Mouse (Mus musculus) MEL (cell line): ENCODE results near the gene Crygd.

Source experiments
- CTCF ChIP-seq, 3 experiments: IDR thresholded peaks in 2 of 3; conservative IDR thresholded peaks in 1 of 3; 2 replicates each; pipeline ENCODE4 v1.5.1; 2011 to 2012; ENCODE audit warnings: low read length in 3 of 3, low read depth in 2 of 3, mild to moderate bottlenecking in 2 of 3, improper control_type of control experiment in 1 of 3, inconsistent platforms in 1 of 3, mixed read lengths in 1 of 3, moderate library complexity in 1 of 3; ENCODE audit not compliant: control insufficient read depth in 1 of 3, insufficient read depth in 1 of 3, poor library complexity in 1 of 3, severe bottlenecking in 1 of 3
- EP300 ChIP-seq, 2 experiments: IDR thresholded peaks; 2 replicates each; pipeline ENCODE4 v1.6.1; 2011; ENCODE audit warnings: improper control_type of control experiment in 2 of 2, low read length in 2 of 2, low read depth in 1 of 2, mild to moderate bottlenecking in 1 of 2
- HCFC1 ChIP-seq: IDR thresholded peaks from 2 replicates; pipeline ENCODE4 v1.6.1; 2012; ENCODE audit warnings: low read depth, mild to moderate bottlenecking, inconsistent platforms, low read length, improper control_type of control experiment, moderate library complexity
- MAX ChIP-seq: IDR thresholded peaks from 2 replicates; pipeline ENCODE4 v1.6.1; 2011; ENCODE audit warnings: low read length, improper control_type of control experiment
- NRF1 ChIP-seq: IDR thresholded peaks from 2 replicates; pipeline ENCODE4 v1.6.1; 2014; ENCODE audit warnings: low read depth, mild to moderate bottlenecking, inconsistent platforms, low read length, improper control_type of control experiment, moderate library complexity; ENCODE audit not compliant: poor library complexity, insufficient read depth, severe bottlenecking
- POLR2A ChIP-seq, 2 experiments: IDR thresholded peaks; 2 replicates each; pipeline ENCODE4 v1.6.1; 2011 to 2012; ENCODE audit warnings: low read length in 2 of 2, mild to moderate bottlenecking in 2 of 2, control low read depth in 1 of 2, improper control_type of control experiment in 1 of 2, low read depth in 1 of 2, moderate library complexity in 1 of 2; ENCODE audit not compliant: control insufficient read depth in 1 of 2, insufficient read depth in 1 of 2, poor library complexity in 1 of 2
- USF1 ChIP-seq: IDR thresholded peaks from 2 replicates; pipeline ENCODE4 v1.6.1; 2014; ENCODE audit warnings: low read depth, mild to moderate bottlenecking, inconsistent platforms, low read length, improper control_type of control experiment, moderate library complexity
- ZKSCAN1 ChIP-seq: IDR thresholded peaks from 2 replicates; pipeline ENCODE4 v1.6.1; 2012; ENCODE audit warnings: low read depth, mild to moderate bottlenecking, inconsistent platforms, low read length, improper control_type of control experiment, moderate library complexity

DNA sequence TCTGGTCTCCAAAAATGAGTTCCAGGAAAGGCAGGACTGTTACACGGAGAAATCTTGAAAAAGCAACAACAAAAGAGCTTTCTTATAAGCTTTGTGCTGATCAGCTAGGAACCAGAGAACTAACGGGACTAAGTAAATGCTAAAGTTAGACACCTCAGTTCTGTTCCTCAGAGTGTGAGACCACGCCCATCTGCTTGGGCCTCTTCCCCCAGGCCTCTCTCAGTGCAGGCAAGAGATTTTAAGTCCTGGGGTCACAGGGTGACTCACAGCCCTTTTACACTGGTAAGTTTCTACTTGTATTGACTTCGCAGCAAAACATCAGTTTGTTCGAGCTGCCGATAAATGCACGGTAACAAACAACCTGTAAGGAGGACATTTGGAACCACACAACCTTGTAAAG is 11.6 kb downstream of the Crygd start:
- TF ChIP-seq CTCF (IDR thresholded peaks at IDR 0.05 in 2 of 3, conservative IDR thresholded peaks at IDR 0.05 in 1 of 3; ENCODE audit: control insufficient read depth in 1 of 3, insufficient read depth in 1 of 3, low read depth in 2 of 3, low read length in 3 of 3, poor library complexity in 1 of 3, severe bottlenecking in 1 of 3) (no peak), ZKSCAN1 (no peak), USF1 (no peak), EP300 (IDR thresholded peaks at IDR 0.05; ENCODE audit: low read depth in 1 of 2, low read length in 2 of 2) (no peak), HCFC1 (no peak), MAX (no peak), POLR2A (IDR thresholded peaks at IDR 0.05; ENCODE audit: control insufficient read depth in 1 of 2, insufficient read depth in 1 of 2, low read depth in 1 of 2, low read length in 2 of 2, poor library complexity in 1 of 2) (no peak), NRF1 (no peak)
